Mouse (Mus musculus) MEL (cell line): ENCODE measurements around the gene Iqsec1. TPM values are rescaled to one million over a fixed set of nuclear protein-coding genes. Genes with fewer than 3 reads are reported as not detected.

Source experiments
- DNase-seq: peaks from one replicate; pipeline ENCODE4 v3.0.0; 2011; ENCODE audit warnings: low read depth, low spot score
- H3K27ac ChIP-seq: 2 replicates; pipeline ENCODE4 v1.5.1; 2012; ENCODE audit warnings: low read depth, mild to moderate bottlenecking, control low read depth, low read length, moderate library complexity; ENCODE audit not compliant: control insufficient read depth
- H3K27me3 ChIP-seq, 2 experiments: fragments of 150-350 bp in 1 of 2; sonication (generic) in 1 of 2; 2 replicates each; pipeline ENCODE4 v1.6.1; 2012; ENCODE audit warnings: low read length in 2 of 2, mild to moderate bottlenecking in 2 of 2, improper control_type of control experiment in 1 of 2, moderate library complexity in 1 of 2; ENCODE audit not compliant: insufficient read depth in 2 of 2, control insufficient read depth in 1 of 2
- H3K36me3 ChIP-seq, 2 experiments: 2 replicates each; pipeline ENCODE4 v1.6.1; 2012 to 2014; ENCODE audit warnings: low read length in 2 of 2, improper control_type of control experiment in 1 of 2, inconsistent platforms in 1 of 2, mild to moderate bottlenecking in 1 of 2; ENCODE audit not compliant: insufficient read depth in 2 of 2, control insufficient read depth in 1 of 2
- H3K4me1 ChIP-seq, 2 experiments: fragments of 150-350 bp in 1 of 2; sonication (generic) in 1 of 2; 2 replicates each; pipeline ENCODE4 v1.6.1; 2012; ENCODE audit warnings: low read length in 2 of 2, improper control_type of control experiment in 1 of 2, mild to moderate bottlenecking in 1 of 2; ENCODE audit not compliant: insufficient read depth in 2 of 2, control insufficient read depth in 1 of 2
- H3K4me3 ChIP-seq, 2 experiments: fragments of 150-350 bp in 1 of 2; sonication (generic) in 1 of 2; 2 replicates each; pipeline ENCODE4 v1.5.1; 2012; ENCODE audit warnings: low read depth in 2 of 2, low read length in 2 of 2, mild to moderate bottlenecking in 2 of 2, moderate library complexity in 2 of 2, control low read depth in 1 of 2, improper control_type of control experiment in 1 of 2; ENCODE audit not compliant: control insufficient read depth in 1 of 2, insufficient read depth in 1 of 2
- H3K79me2 ChIP-seq: 2 replicates; pipeline ENCODE4 v1.6.1; 2012; ENCODE audit warnings: mild to moderate bottlenecking, low read length, moderate library complexity; ENCODE audit not compliant: control insufficient read depth, poor library complexity, insufficient read depth
- H3K9ac ChIP-seq: 2 replicates; pipeline ENCODE4 v1.6.1; 2012; ENCODE audit warnings: low read depth, mild to moderate bottlenecking, control low read depth, low read length, moderate library complexity; ENCODE audit not compliant: control insufficient read depth, poor library complexity, severe bottlenecking
- H3K9me3 ChIP-seq: fragments of 150-350 bp; sonication (generic); replicated peaks from 2 replicates; pipeline ENCODE4 v1.6.1; 2012; ENCODE audit warnings: mild to moderate bottlenecking, low read length, improper control_type of control experiment, moderate library complexity; ENCODE audit not compliant: insufficient read depth
- BHLHE40 ChIP-seq: IDR thresholded peaks from 2 replicates; pipeline ENCODE4 v1.6.1; 2012; ENCODE audit warnings: low read depth, mild to moderate bottlenecking, inconsistent platforms, low read length, improper control_type of control experiment, borderline replicate concordance
- E2F4 ChIP-seq: IDR thresholded peaks from 2 replicates; pipeline ENCODE4 v1.6.1; 2011; ENCODE audit warnings: low read depth, low read length, improper control_type of control experiment, borderline replicate concordance
- ELF1 ChIP-seq: IDR thresholded peaks from 2 replicates; pipeline ENCODE4 v1.6.1; 2014; ENCODE audit warnings: low read depth, mild to moderate bottlenecking, inconsistent platforms, low read length, improper control_type of control experiment, moderate library complexity
- ETS1 ChIP-seq: IDR thresholded peaks from 2 replicates; pipeline ENCODE4 v1.6.1; 2012; ENCODE audit warnings: low read depth, mild to moderate bottlenecking, inconsistent platforms, low read length, improper control_type of control experiment, moderate library complexity
- GABPA ChIP-seq: IDR thresholded peaks from 2 replicates; pipeline ENCODE4 v1.6.1; 2012; ENCODE audit warnings: low read depth, mild to moderate bottlenecking, inconsistent platforms, low read length, improper control_type of control experiment, moderate library complexity
- GATA1 ChIP-seq: IDR thresholded peaks from 2 replicates; pipeline ENCODE4 v1.6.1; 2011; ENCODE audit warnings: low read depth, low read length, improper control_type of control experiment
- JUND ChIP-seq: IDR thresholded peaks from 2 replicates; pipeline ENCODE4 v1.6.1; 2011; ENCODE audit warnings: low read depth, mild to moderate bottlenecking, improper control_type of control experiment, low read length
- KAT2A ChIP-seq: conservative IDR thresholded peaks from 2 replicates; pipeline ENCODE4 v1.6.1; 2012; ENCODE audit warnings: low read depth, low read length, improper control_type of control experiment, inconsistent platforms
- MAFK ChIP-seq: IDR thresholded peaks from 2 replicates; pipeline ENCODE4 v1.6.1; 2011; ENCODE audit warnings: low read depth, mild to moderate bottlenecking, low read length, improper control_type of control experiment, borderline replicate concordance
- MAX ChIP-seq: IDR thresholded peaks from 2 replicates; pipeline ENCODE4 v1.6.1; 2011; ENCODE audit warnings: low read length, improper control_type of control experiment
- MAZ ChIP-seq: IDR thresholded peaks from 2 replicates; pipeline ENCODE4 v1.6.1; 2012; ENCODE audit warnings: low read depth, mild to moderate bottlenecking, inconsistent platforms, low read length, improper control_type of control experiment
- MEF2A ChIP-seq: IDR thresholded peaks from 2 replicates; pipeline ENCODE4 v1.6.1; 2014; ENCODE audit warnings: low read depth, mild to moderate bottlenecking, inconsistent platforms, low read length, improper control_type of control experiment; ENCODE audit not compliant: poor library complexity, insufficient replicate concordance, severe bottlenecking; ENCODE audit errors: extremely low read depth
- NELFE ChIP-seq: IDR thresholded peaks from 2 replicates; pipeline ENCODE4 v1.6.1; 2011; ENCODE audit warnings: low read depth, low read length, improper control_type of control experiment
- POLR2AphosphoS2 ChIP-seq: IDR thresholded peaks from 2 replicates; pipeline ENCODE4 v1.6.1; 2011; ENCODE audit warnings: low read length, improper control_type of control experiment
- SIN3A ChIP-seq: IDR thresholded peaks from 2 replicates; pipeline ENCODE4 v1.6.1; 2012; ENCODE audit warnings: low read length, improper control_type of control experiment, inconsistent platforms
- SMC3 ChIP-seq: IDR thresholded peaks from 2 replicates; pipeline ENCODE4 v1.6.1; 2011; ENCODE audit warnings: low read depth, low read length, improper control_type of control experiment
- TAL1 ChIP-seq: IDR thresholded peaks from 2 replicates; pipeline ENCODE4 v1.6.1; 2012; ENCODE audit warnings: mild to moderate bottlenecking, inconsistent platforms, low read length, moderate library complexity, mixed read lengths
- TBP ChIP-seq: IDR thresholded peaks from 2 replicates; pipeline ENCODE4 v1.8.0; 2011; ENCODE audit warnings: low read depth, low read length, improper control_type of control experiment
- TCF12 ChIP-seq: IDR thresholded peaks from 2 replicates; pipeline ENCODE4 v1.6.1; 2014; ENCODE audit warnings: low read depth, mild to moderate bottlenecking, inconsistent platforms, low read length, improper control_type of control experiment, moderate library complexity
- USF2 ChIP-seq, 2 experiments: IDR thresholded peaks; 2 replicates each; pipeline ENCODE4 v1.6.1; 2011 to 2012; ENCODE audit warnings: improper control_type of control experiment in 2 of 2, low read length in 2 of 2, borderline replicate concordance in 1 of 2, inconsistent platforms in 1 of 2, low read depth in 1 of 2, mild to moderate bottlenecking in 1 of 2; ENCODE audit not compliant: insufficient read depth in 1 of 2
- ZNF384 ChIP-seq: IDR thresholded peaks from 2 replicates; pipeline ENCODE4 v1.6.1; 2012; ENCODE audit warnings: low read depth, mild to moderate bottlenecking, inconsistent platforms, low read length, improper control_type of control experiment
- polyA plus RNA-seq, 2 experiments: library from polyadenylated mRNA; stranded (reverse) in 1 of 2; unstranded in 1 of 2; fragments of >175 nt in 1 of 2; fragments of >200 nt in 1 of 2; gene quantifications; 2 replicates each; pipeline versions ENCODE4 v1.2.1 to v1.2.4; 2012; ENCODE audit warnings: low replicate concordance in 2 of 2, low read depth in 1 of 2; ENCODE audit not compliant: insufficient read length in 2 of 2, insufficient read depth in 1 of 2, missing spikeins in 1 of 2
- total RNA-seq: library from RNA; depleted of rRNA; stranded (reverse); fragments of 300-350 nt; gene quantifications from 2 replicates; pipeline ENCODE4 v1.2.3, GENCODE M21; 2012

Gene Iqsec1
- total and polyA plus RNA-seq, 3 experiments: 14.8 to 73.4 (median 30.8) TPM

GRCm38 (mm10) chr6:90861370-90861769 lies 127.1 kb downstream of the Iqsec1 start:
- Histone ChIP-seq H3K36me3 (no peaks in the 10 kb centered on the region), H3K27ac (no peak overlapping the region), H3K4me1 (no peaks in the 10 kb centered on the region)
- no peak for DNase-seq
- no peak for TF ChIP-seq MAX
- TF ChIP-seq USF2 (IDR thresholded peaks at IDR 0.05; ENCODE audit: borderline replicate concordance in 1 of 2, insufficient read depth in 1 of 2, low read depth in 1 of 2, low read length in 2 of 2): no peak
- TF ChIP-seq GABPA: no peak
- no peak for TF ChIP-seq KAT2A
- no peak for TF ChIP-seq TAL1
- TF ChIP-seq BHLHE40: no peak
- no peak for TF ChIP-seq ETS1
- no peak for TF ChIP-seq TCF12
- TF ChIP-seq MAFK: no peak
- TF ChIP-seq POLR2AphosphoS2: no peak
- no peak for TF ChIP-seq NELFE
- no peak for TF ChIP-seq GATA1
- TF ChIP-seq TBP: no peak
- no peak for TF ChIP-seq SMC3
- no peak for TF ChIP-seq ZNF384
- no peak for TF ChIP-seq MAZ
- TF ChIP-seq SIN3A: no peak
- TF ChIP-seq, all 39 proteins: peak for 0
- no peaks in the 10 kb centered on the region for H3K9me3 ChIP-seq
- H3K4me3 ChIP-seq: no peak overlapping the region
- H3K79me2 ChIP-seq: no peaks in the 10 kb centered on the region
- no peak overlapping the region for H3K9ac ChIP-seq
- no peaks in the 10 kb centered on the region; a peak in 1 of 4 replicates for H3K27me3 ChIP-seq

GRCm38 (mm10) chr6:90857844-90858243 lies 130.6 kb downstream of the Iqsec1 start:
- no peaks in the 10 kb centered on the region; a peak in 1 of 4 replicates for H3K27me3 ChIP-seq
- no peak for DNase-seq

More at GRCm38 (mm10) chr6:90857844-90858243, 130.6 kb downstream of the Iqsec1 start:
- H3K4me1 ChIP-seq: no peaks in the 10 kb centered on the region
- H3K4me3 ChIP-seq: no peak overlapping the region
- H3K9me3 ChIP-seq: no peaks in the 10 kb centered on the region
- no peak overlapping the region for H3K9ac ChIP-seq
- no peaks in the 10 kb centered on the region for H3K79me2 ChIP-seq
- H3K27ac ChIP-seq: no peak overlapping the region
- no peaks in the 10 kb centered on the region for H3K36me3 ChIP-seq
- TF ChIP-seq MEF2A (no peak), E2F4 (no peak), ELF1 (no peak), MAFK (no peak), TCF12 (no peak), JUND (no peak), TAL1 (no peak), SMC3 (no peak), NELFE (no peak)
